Mouse (Mus musculus): ENCODE results near the gene Yes1.
"Not testable (repeated sequence)": the region's sequence is repeated elsewhere in the genome, so short reads cannot be mapped to it uniquely, and the experiment has no call there.

Gene Yes1

GRCm38 (mm10) chr5:32610801-32611340 lies at the start of gene Yes1:
Gene Yes1, plus strand, starts transcription at chr5:32611171.
- in situ Hi-C loops (cut with MboI, MseI) = no loop called here

- in situ Hi-C loops (cut with MboI, MseI) = no loop called here
These were observed 46.3 kb upstream of the Yes1 start for GRCm38 (mm10) chr5:32564697-32565096.

GRCm38 (mm10) chr5:32571802-32572201 lies 39.2 kb upstream of the Yes1 start:
- in situ Hi-C loops (cut with MboI, MseI) = no loop called here

GRCm38 (mm10) chr5:32588136-32588535 lies 22.8 kb upstream of the Yes1 start:
- in situ Hi-C loops (cut with MboI, MseI) = no loop called here

GRCm38 (mm10) chr5:32593793-32594192 lies 17.2 kb upstream of the Yes1 start:
- in situ Hi-C loops (cut with MboI, MseI) = loop anchor here (5.0 kb wide), 1 partner anchor 64 kb away; no protein-coding TSS in a partner anchor

- in situ Hi-C loops (cut with MboI, MseI) = loop anchor here (5.0 kb wide), 1 partner anchor 63 kb away; no protein-coding TSS in a partner anchor
These were observed 16.6 kb upstream of the Yes1 start for GRCm38 (mm10) chr5:32594358-32594757.

GRCm38 (mm10) chr5:32605911-32606310 lies 5.1 kb upstream of the Yes1 start:
- in situ Hi-C loops (cut with MboI, MseI) = no loop called here

- in situ Hi-C loops (cut with MboI, MseI) = no loop called here
These were observed 3.1 kb upstream of the Yes1 start for GRCm38 (mm10) chr5:32607776-32608355.

- in situ Hi-C loops (cut with MboI, MseI) = no loop called here
These were observed 2.5 kb upstream of the Yes1 start for GRCm38 (mm10) chr5:32608516-32608915.

GRCm38 (mm10) chr5:32610064-32610800 lies 739 bp upstream of the Yes1 start:
- in situ Hi-C loops (cut with MboI, MseI) = no loop called here

GRCm38 (mm10) chr5:32611341-32611961 lies 480 bp downstream of the Yes1 start:
- in situ Hi-C loops (cut with MboI, MseI) = no loop called here

- in situ Hi-C loops (cut with MboI, MseI) = no loop called here
These were observed 3.3 kb downstream of the Yes1 start for GRCm38 (mm10) chr5:32614291-32614690.

GRCm38 (mm10) chr5:32614691-32615090 lies 3.7 kb downstream of the Yes1 start:
- in situ Hi-C loops (cut with MboI, MseI) = no loop called here

- in situ Hi-C loops (cut with MboI, MseI) = not testable (repeated sequence)
These were observed 5.5 kb downstream of the Yes1 start for GRCm38 (mm10) chr5:32616489-32616888.

- in situ Hi-C loops (cut with MboI, MseI) = no loop called here
These were observed 6.9 kb downstream of the Yes1 start for GRCm38 (mm10) chr5:32617851-32618250.

- in situ Hi-C loops (cut with MboI, MseI) = no loop called here
These were observed 12.7 kb downstream of the Yes1 start for GRCm38 (mm10) chr5:32623649-32624048.

GRCm38 (mm10) chr5:32624777-32625176 lies 13.8 kb downstream of the Yes1 start:
- in situ Hi-C loops (cut with MboI, MseI) = no loop called here

GRCm38 (mm10) chr5:32633185-32633584 lies 22.2 kb downstream of the Yes1 start:
- in situ Hi-C loops (cut with MboI, MseI) = no loop called here

- in situ Hi-C loops (cut with MboI, MseI) = loop anchor here (5.0 kb wide), 1 partner anchor 65 kb away; no protein-coding TSS in a partner anchor
These were observed 46.4 kb downstream of the Yes1 start for GRCm38 (mm10) chr5:32657386-32657785.

- in situ Hi-C loops (cut with MboI, MseI) = no loop called here
These were observed 71.5 kb downstream of the Yes1 start for GRCm38 (mm10) chr5:32682475-32682874.

- in situ Hi-C loops (cut with MboI, MseI) = no loop called here
These were observed 82.4 kb downstream of the Yes1 start for GRCm38 (mm10) chr5:32693411-32693810.

GRCm38 (mm10) chr5:32697208-32697867 lies 86.4 kb downstream of the Yes1 start:
- in situ Hi-C loops (cut with MboI, MseI) = no loop called here
